Mouse (Mus musculus): Measurements from ENCODE around the gene Olfr877. TPM values are rescaled to one million over a fixed set of nuclear protein-coding genes. Genes with fewer than 3 reads are reported as not detected.

Olfr877 gene
- polyA plus RNA-seq (2017; shearing (Covaris generic)), result not detected

DNA sequence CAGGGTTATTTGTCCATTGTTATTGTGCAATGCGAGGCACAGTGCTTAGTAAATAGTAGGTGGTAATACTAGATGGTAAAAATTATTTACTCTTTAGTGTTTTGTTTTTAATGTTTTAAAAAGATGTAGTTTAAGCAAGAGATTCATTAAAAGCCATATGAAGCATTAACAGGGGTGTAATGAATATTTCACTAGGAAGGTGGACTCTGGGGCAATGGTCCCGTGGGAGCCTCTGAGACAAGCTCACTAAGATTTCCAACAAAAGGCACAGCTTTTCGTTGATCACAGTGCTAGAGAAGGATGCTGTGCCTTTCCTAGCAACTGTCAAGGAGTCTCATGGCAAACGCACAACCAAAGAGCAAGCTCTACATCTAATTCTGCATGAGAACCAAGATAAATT lies at the start of gene Olfr877:
TSS of gene Olfr877 (plus strand) at position 301 of the 400 bp plus-strand sequence.
- ATAC-seq, result no peak

DNA sequence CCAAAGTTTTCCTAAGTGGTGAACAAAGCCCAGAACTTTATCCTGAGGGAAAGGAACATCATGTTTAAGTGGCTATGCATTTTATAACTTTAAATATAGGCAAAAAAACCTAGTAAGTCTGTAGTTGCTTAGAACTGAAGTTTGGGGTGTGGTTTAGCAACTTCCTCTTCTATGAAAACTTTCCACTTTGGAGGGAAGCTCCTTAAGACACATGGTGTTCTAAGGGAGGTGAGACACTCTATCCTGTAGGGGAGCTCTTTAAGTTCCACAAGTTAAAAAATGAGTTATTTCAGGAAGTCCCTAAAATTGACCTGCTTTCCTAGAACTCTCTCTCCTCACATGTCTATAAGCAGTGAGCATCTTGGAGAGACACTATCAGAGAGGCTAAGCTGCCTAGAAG lies 46.8 kb upstream of the Olfr877 start:
- no peak for ATAC-seq

DNA sequence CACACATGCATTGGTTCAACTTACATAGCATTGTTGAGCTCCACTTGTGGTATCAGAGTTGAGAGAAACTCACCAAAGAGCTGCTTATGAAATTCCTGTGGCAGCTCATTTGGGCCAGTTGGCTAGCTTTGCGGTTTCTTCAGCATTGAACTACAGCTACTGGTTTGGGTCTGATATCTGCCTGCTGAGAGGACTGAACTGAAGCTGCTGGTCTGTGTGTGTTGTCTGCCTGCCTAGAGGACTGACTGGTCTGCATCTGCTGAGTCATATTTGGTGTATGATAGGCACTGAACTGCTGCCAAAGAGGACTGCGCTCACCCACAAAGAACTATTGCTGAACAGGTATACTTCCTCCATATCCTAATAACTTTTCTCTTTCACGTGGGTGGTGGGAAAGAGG lies 45.6 kb upstream of the Olfr877 start:
- no peak for ATAC-seq

GRCm38 (mm10) chr9:37808976-37809375 lies 45.1 kb upstream of the Olfr877 start:
- ATAC-seq, result no peak

GRCm38 (mm10) chr9:37814696-37815095 lies 39.4 kb upstream of the Olfr877 start:
- no peak for ATAC-seq

DNA sequence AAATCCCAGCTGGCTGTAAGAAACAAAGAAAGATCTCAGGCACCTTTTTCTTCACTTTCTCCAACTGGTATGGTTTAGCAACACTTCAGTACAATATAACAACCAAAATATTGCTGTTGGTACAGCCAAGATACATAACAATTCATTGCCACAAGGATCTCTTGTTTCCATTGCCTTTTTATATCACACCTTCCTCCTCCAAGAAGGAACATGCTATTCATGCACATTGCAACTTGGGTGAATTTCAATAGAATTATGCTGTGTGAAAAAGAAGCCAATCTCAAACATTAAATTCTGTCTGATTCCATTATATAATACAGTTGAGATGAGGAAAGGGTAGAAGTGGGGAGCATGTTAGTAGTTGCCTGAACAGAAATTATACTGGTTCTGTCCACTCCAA lies 24.2 kb upstream of the Olfr877 start:
- ATAC-seq, result no peak

- no peak for ATAC-seq
Measured at GRCm38 (mm10) chr9:37833341-37833740, 20.7 kb upstream of the Olfr877 start.

GRCm38 (mm10) chr9:37849267-37849666 lies 4.8 kb upstream of the Olfr877 start:
- ATAC-seq, result no peak

GRCm38 (mm10) chr9:37863325-37863724 lies 9.3 kb downstream of the Olfr877 start:
- no peak for ATAC-seq

- ATAC-seq, result no peak
Measured at GRCm38 (mm10) chr9:37870246-37870645, 16.2 kb downstream of the Olfr877 start.

- ATAC-seq, result no peak
Measured at GRCm38 (mm10) chr9:37871097-37871496, 17.0 kb downstream of the Olfr877 start.

DNA sequence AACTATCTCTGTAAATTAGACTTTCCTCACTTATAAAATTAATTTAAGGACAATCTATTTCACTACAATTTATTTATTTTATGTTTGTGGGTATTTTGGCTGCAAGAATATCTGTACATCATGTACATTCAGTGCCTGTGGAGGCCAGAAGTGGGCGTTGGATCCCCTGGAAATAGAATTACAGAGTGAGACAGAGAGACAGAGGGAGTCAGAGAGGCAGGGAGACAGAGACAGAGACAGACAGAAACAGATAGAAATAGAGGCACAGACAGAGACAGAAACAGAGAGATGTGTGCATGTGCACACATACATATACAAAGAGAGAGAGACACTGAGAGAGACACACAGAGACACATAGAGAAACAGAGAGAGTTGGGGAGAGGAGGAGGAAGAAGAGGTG lies 17.5 kb downstream of the Olfr877 start:
- no peak for ATAC-seq

DNA sequence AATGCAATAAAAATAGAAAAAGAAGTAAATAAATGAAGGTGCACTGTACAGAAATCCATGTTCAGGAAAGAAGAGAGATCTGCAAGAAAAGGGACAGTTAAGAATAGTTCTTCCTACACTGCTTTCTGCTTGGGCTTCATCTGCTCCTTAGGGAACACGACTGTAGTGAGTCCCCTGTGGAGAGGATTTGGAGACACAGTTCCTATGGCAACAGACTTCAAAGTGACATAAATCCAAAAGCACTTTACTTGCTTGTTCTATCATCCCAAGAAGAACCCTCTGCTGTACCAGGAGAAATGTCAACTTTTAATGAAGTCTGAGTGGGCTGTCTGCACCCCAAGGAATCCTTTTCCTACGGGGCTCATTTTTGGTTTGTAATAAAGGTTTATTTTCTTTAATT lies 36.9 kb downstream of the Olfr877 start:
- no peak for ATAC-seq

GRCm38 (mm10) chr9:37896661-37897060 lies 42.6 kb downstream of the Olfr877 start, which contains the start of gene Olfr145:
Olfr145 (plus strand) TSS chr9:37896724.
- ATAC-seq, result no peak

DNA sequence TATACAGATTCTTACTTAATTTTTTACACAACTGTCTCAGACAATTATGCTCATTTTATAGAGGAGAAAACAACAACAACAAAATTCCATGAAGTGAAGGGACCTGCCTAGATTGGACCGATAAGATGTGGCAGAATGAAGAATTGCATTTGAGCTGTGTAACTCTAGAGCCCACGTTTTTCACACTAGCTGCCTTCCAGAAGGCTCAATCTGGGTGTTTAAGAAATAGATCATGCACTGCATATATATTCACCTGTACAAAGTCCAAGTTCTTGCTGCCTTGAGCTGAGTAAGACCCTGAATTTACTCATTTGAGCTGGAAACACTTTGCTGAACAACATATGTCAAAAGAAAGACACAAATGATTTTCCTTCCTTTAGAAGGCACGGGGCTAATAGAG lies 51.5 kb downstream of the Olfr877 start:
- ATAC-seq, result no peak

Other genes with a start within 250 kb of the Olfr877 start
- gene Spa17, start 240.5 kb upstream of the Olfr877 start, polyA plus RNA-seq (2017; shearing (Covaris generic)), result 1 to 10 TPM in 1 of 2 experiments, not detected in 1; 1.4 TPM
- 100 to 1,000 TPM; 200 to 207 TPM for gene Tbrg1, start 197.0 kb upstream of the Olfr877 start, polyA plus RNA-seq (2017; shearing (Covaris generic))
- not detected for gene Panx3, start 185.0 kb upstream of the Olfr877 start, polyA plus RNA-seq (2017; shearing (Covaris generic))
- gene Olfr160, start 138.0 kb upstream of the Olfr877 start, polyA plus RNA-seq (2017; shearing (Covaris generic)), result under 1 TPM in 1 of 2 experiments, not detected in 1; 0.41 TPM
- not detected for gene Olfr874, start 109.2 kb upstream of the Olfr877 start, polyA plus RNA-seq (2017; shearing (Covaris generic))
- gene Olfr875, start 82.4 kb upstream of the Olfr877 start, polyA plus RNA-seq (2017; shearing (Covaris generic)), result not detected
- gene Olfr876, start 51.2 kb upstream of the Olfr877 start, polyA plus RNA-seq (2017; shearing (Covaris generic)), result under 1 TPM; 0.10 to 0.20 TPM
- under 1 TPM; 0.11 to 0.15 TPM for gene Olfr145, start 42.5 kb downstream of the Olfr877 start, polyA plus RNA-seq (2017; shearing (Covaris generic))
- gene Olfr878, start 63.6 kb downstream of the Olfr877 start, polyA plus RNA-seq (2017; shearing (Covaris generic)), result under 1 TPM in 1 of 2 experiments, not detected in 1; 0.21 TPM
- under 1 TPM in 1 of 2 experiments, not detected in 1; 0.16 TPM for gene Olfr881, start 137.6 kb downstream of the Olfr877 start, polyA plus RNA-seq (2017; shearing (Covaris generic))
- not detected for gene Olfr883, start 171.5 kb downstream of the Olfr877 start, polyA plus RNA-seq (2017; shearing (Covaris generic))
- gene Olfr884, start 192.3 kb downstream of the Olfr877 start, polyA plus RNA-seq (2017; shearing (Covaris generic)), result not detected
- gene Olfr885, start 207.1 kb downstream of the Olfr877 start, polyA plus RNA-seq (2017; shearing (Covaris generic)), result not detected
- gene Olfr887, start 229.8 kb downstream of the Olfr877 start, polyA plus RNA-seq (2017; shearing (Covaris generic)), result not detected